Mouse (Mus musculus): Measurements from ENCODE around the gene AC124502.3. TPM values are rescaled to one million over a fixed set of nuclear protein-coding genes. Genes with fewer than 3 reads are reported as not detected.
A peak's percentile ranks its signal among the peaks of the same experiment; 100 is the strongest.

The AC124502.3 gene
- total RNA-seq, 1 experiment from 2014 or later, result 8.4 TPM

GRCm38 (mm10) chr19:5051515-5051914, 12.8 kb downstream of the AC124502.3 start:
- no peak for ATAC-seq (replicated peaks in 1 of 2; ENCODE audit: insufficient read depth in 1 of 2, low FRiP score in 2 of 2, low TSS enrichment in 1 of 2, low read depth in 1 of 2, poor library complexity in 2 of 2, severe bottlenecking in 2 of 2)

GRCm38 (mm10) chr19:5052166-5052822, 13.6 kb downstream of the AC124502.3 start:
- 0 out of 4 replicates have a peak, but pooled peaks of 1 of the 2 experiments have one; percentile 22 for ATAC-seq (replicated peaks in 1 of 2; ENCODE audit: insufficient read depth in 1 of 2, low FRiP score in 2 of 2, low TSS enrichment in 1 of 2, low read depth in 1 of 2, poor library complexity in 2 of 2, severe bottlenecking in 2 of 2)

- no peak for ATAC-seq (replicated peaks in 1 of 2; ENCODE audit: insufficient read depth in 1 of 2, low FRiP score in 2 of 2, low TSS enrichment in 1 of 2, low read depth in 1 of 2, poor library complexity in 2 of 2, severe bottlenecking in 2 of 2)
These were observed 14.2 kb downstream of the AC124502.3 start for GRCm38 (mm10) chr19:5052853-5053252.

- no peak; a peak in 1 of 4 replicates for ATAC-seq (replicated peaks in 1 of 2; ENCODE audit: insufficient read depth in 1 of 2, low FRiP score in 2 of 2, low TSS enrichment in 1 of 2, low read depth in 1 of 2, poor library complexity in 2 of 2, severe bottlenecking in 2 of 2)
These were observed 15.2 kb downstream of the AC124502.3 start for GRCm38 (mm10) chr19:5053909-5054308.

GRCm38 (mm10) chr19:5056251-5056650, 17.6 kb downstream of the AC124502.3 start:
- ATAC-seq (replicated peaks in 1 of 2; ENCODE audit: insufficient read depth in 1 of 2, low FRiP score in 2 of 2, low TSS enrichment in 1 of 2, low read depth in 1 of 2, poor library complexity in 2 of 2, severe bottlenecking in 2 of 2), result peak; percentile 40 to 51; a peak in 2 of 4 replicates

- no peak for ATAC-seq (replicated peaks in 1 of 2; ENCODE audit: insufficient read depth in 1 of 2, low FRiP score in 2 of 2, low TSS enrichment in 1 of 2, low read depth in 1 of 2, poor library complexity in 2 of 2, severe bottlenecking in 2 of 2)
These were observed 19.4 kb downstream of the AC124502.3 start for GRCm38 (mm10) chr19:5057876-5058775.

GRCm38 (mm10) chr19:5058801-5059771, 20.4 kb downstream of the AC124502.3 start:
- ATAC-seq (replicated peaks in 1 of 2; ENCODE audit: insufficient read depth in 1 of 2, low FRiP score in 2 of 2, low TSS enrichment in 1 of 2, low read depth in 1 of 2, poor library complexity in 2 of 2, severe bottlenecking in 2 of 2), result no peak

GRCm38 (mm10) chr19:5060365-5061330, 22.0 kb downstream of the AC124502.3 start:
- ATAC-seq (replicated peaks in 1 of 2; ENCODE audit: insufficient read depth in 1 of 2, low FRiP score in 2 of 2, low TSS enrichment in 1 of 2, low read depth in 1 of 2, poor library complexity in 2 of 2, severe bottlenecking in 2 of 2), result no peak

GRCm38 (mm10) chr19:5062041-5062440, 23.4 kb downstream of the AC124502.3 start:
- ATAC-seq (replicated peaks in 1 of 2; ENCODE audit: insufficient read depth in 1 of 2, low FRiP score in 2 of 2, low TSS enrichment in 1 of 2, low read depth in 1 of 2, poor library complexity in 2 of 2, severe bottlenecking in 2 of 2), result no peak

GRCm38 (mm10) chr19:5062446-5062845, 23.8 kb downstream of the AC124502.3 start:
- no peak for ATAC-seq (replicated peaks in 1 of 2; ENCODE audit: insufficient read depth in 1 of 2, low FRiP score in 2 of 2, low TSS enrichment in 1 of 2, low read depth in 1 of 2, poor library complexity in 2 of 2, severe bottlenecking in 2 of 2)

GRCm38 (mm10) chr19:5065104-5065503, 26.4 kb downstream of the AC124502.3 start:
- no peak for ATAC-seq (replicated peaks in 1 of 2; ENCODE audit: insufficient read depth in 1 of 2, low FRiP score in 2 of 2, low TSS enrichment in 1 of 2, low read depth in 1 of 2, poor library complexity in 2 of 2, severe bottlenecking in 2 of 2)

- ATAC-seq (replicated peaks in 1 of 2; ENCODE audit: insufficient read depth in 1 of 2, low FRiP score in 2 of 2, low TSS enrichment in 1 of 2, low read depth in 1 of 2, poor library complexity in 2 of 2, severe bottlenecking in 2 of 2), result no peak
These were observed 28.5 kb downstream of the AC124502.3 start for GRCm38 (mm10) chr19:5067040-5067799.

GRCm38 (mm10) chr19:5067867-5068569, 29.3 kb downstream of the AC124502.3 start, which contains the start of gene Cd248:
Gene Cd248, plus strand, starts transcription at chr19:5068078.
- peak in 1 of 2 experiments; percentile 22; a peak in 1 of 4 replicates for ATAC-seq (replicated peaks in 1 of 2; ENCODE audit: insufficient read depth in 1 of 2, low FRiP score in 2 of 2, low TSS enrichment in 1 of 2, low read depth in 1 of 2, poor library complexity in 2 of 2, severe bottlenecking in 2 of 2)

- ATAC-seq (replicated peaks in 1 of 2; ENCODE audit: insufficient read depth in 1 of 2, low FRiP score in 2 of 2, low TSS enrichment in 1 of 2, low read depth in 1 of 2, poor library complexity in 2 of 2, severe bottlenecking in 2 of 2), result no peak
These were observed 30.0 kb downstream of the AC124502.3 start for GRCm38 (mm10) chr19:5068570-5069234.

GRCm38 (mm10) chr19:5069486-5069885, 30.8 kb downstream of the AC124502.3 start:
- ATAC-seq (replicated peaks in 1 of 2; ENCODE audit: insufficient read depth in 1 of 2, low FRiP score in 2 of 2, low TSS enrichment in 1 of 2, low read depth in 1 of 2, poor library complexity in 2 of 2, severe bottlenecking in 2 of 2), result no peak

All from hematopoietic stem cell, adult 5-6 weeks (primary cell).